Mouse (Mus musculus) hindbrain, embryonic 15.5 days (tissue): ENCODE measurements around the gene Csad. TPM values are rescaled to one million over a fixed set of nuclear protein-coding genes. Genes with fewer than 3 reads are reported as not detected.

Experiments used
- ATAC-seq: fragments of 200-750 bp; cut with Nextera tagmentation; 2 replicates; pipeline ENCODE4 v1.8.0; 2017; ENCODE audit warnings: low read depth, moderate number of reproducible peaks, moderate TSS enrichment; ENCODE audit not compliant: low FRiP score
- H3K27ac ChIP-seq: fragments of 300-500 bp; sonication (generic); replicated peaks from 2 replicates; pipeline ENCODE4 v1.5.1; 2015; ENCODE audit warnings: mild to moderate bottlenecking, inconsistent platforms
- H3K27me3 ChIP-seq: fragments of 300-500 bp; sonication (generic); 2 replicates; pipeline ENCODE4 v1.6.1; 2015; ENCODE audit warnings: control low read depth, inconsistent platforms
- H3K36me3 ChIP-seq: fragments of 300-500 bp; sonication (generic); 2 replicates; pipeline ENCODE4 v1.6.1; 2015; ENCODE audit warnings: control low read depth, inconsistent platforms
- H3K4me1 ChIP-seq: fragments of 300-500 bp; sonication (generic); replicated peaks from 2 replicates; pipeline ENCODE4 v1.6.1; 2015; ENCODE audit warnings: control low read depth, inconsistent platforms
- H3K4me2 ChIP-seq: fragments of 300-500 bp; sonication (generic); 2 replicates; pipeline ENCODE4 v1.6.1; 2015; ENCODE audit warnings: moderate library complexity, mild to moderate bottlenecking, inconsistent platforms
- H3K4me3 ChIP-seq: fragments of 300-500 bp; sonication (generic); 2 replicates; pipeline ENCODE4 v1.5.1; 2015; ENCODE audit warnings: mild to moderate bottlenecking, inconsistent platforms
- H3K9ac ChIP-seq: fragments of 300-500 bp; sonication (generic); 2 replicates; pipeline ENCODE4 v1.6.1; 2015; ENCODE audit warnings: inconsistent platforms
- H3K9me3 ChIP-seq: fragments of 300-500 bp; sonication (generic); 2 replicates; pipeline ENCODE4 v1.6.1; 2016; ENCODE audit warnings: control low read depth, inconsistent platforms
- WGBS: fragments of 180-500 bp; shearing (Covaris S2); methylation state at CpG from one replicate; pipeline ENCODE4 v1.1.7; 2015; 5-methylcytosine and 5-hydroxymethylcytosine counted together
- polyA plus RNA-seq: library from polyadenylated mRNA; unstranded; fragments of >200 nt; fragmentation: Nextera tagmentation; extraction: Ambion mirVana; gene quantifications from 2 replicates; pipeline ENCODE4 v1.2.1, GENCODE M21; 2015

Gene Csad
- polyA plus RNA-seq, 1 experiment from 2014 or later, result 40.1 TPM

DNA sequence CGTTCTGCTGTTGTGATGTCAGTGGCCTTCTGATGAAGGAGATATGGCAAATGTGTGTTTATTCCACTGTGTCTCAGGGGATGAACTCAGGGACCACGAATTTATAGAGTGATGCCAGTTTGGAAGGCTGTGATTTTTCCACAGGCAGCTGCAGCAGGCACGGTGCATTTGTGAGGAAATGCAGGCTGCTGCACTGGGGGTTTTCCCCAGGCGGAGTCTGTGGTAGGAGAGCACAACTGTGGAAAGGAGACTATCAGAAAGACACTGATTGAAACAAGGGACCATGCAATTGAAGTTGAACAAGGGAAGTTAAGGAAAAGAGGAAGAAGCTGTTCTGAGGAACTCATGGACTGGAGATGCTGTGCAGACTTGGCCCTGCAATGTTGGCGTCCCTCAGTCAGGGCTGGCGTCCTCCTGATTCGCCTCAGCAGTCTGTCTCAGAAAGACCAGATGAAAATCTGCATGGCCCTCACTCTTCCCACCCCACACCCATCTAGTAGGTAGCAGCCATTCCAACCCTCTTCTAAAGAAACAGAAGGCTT is 12.2 kb downstream of the Csad start:
- H3K9ac ChIP-seq, result no peak overlapping the region
- H3K27me3 ChIP-seq, result no peaks in the 10 kb centered on the region
- H3K4me1 ChIP-seq, result no peaks in the 10 kb centered on the region
- no peak overlapping the region for H3K27ac ChIP-seq
- H3K36me3 ChIP-seq, result no peaks in the 10 kb centered on the region
- ATAC-seq, result no peak
- no peak overlapping the region for H3K4me3 ChIP-seq
- WGBS, result 77% methylated on average over 7 of the region's 7 CpGs
- H3K9me3 ChIP-seq, result no peaks in the 10 kb centered on the region
- H3K4me2 ChIP-seq, result no peak overlapping the region

DNA sequence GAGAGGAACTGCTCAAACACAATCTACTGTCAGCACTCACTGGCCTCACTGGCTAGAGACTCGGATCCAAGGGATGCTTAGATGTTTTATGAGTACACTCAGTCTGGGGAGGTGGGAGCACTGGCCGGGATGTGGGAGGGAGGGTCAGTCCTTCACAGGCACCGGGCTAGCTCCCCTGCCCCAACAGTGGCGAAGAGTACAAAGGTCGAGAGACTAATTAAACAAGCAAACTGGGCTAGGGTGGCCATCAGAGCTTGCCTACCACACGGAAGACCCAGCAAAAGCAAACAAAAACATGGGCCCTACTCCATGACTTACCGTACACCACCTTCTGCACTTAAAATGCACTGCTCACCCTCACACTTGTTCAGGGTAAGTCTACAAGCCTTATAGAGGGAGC is 12.8 kb downstream of the Csad start:
- ATAC-seq, result no peak
- WGBS, result 78% methylated on average over 7 of the region's 7 CpGs
- Histone ChIP-seq H3K27me3 (no peaks in the 10 kb centered on the region), H3K4me2 (no peak overlapping the region), H3K27ac (no peak overlapping the region), H3K9ac (no peak overlapping the region), H3K4me1 (no peaks in the 10 kb centered on the region), H3K4me3 (no peak overlapping the region), H3K9me3 (no peaks in the 10 kb centered on the region), H3K36me3 (no peaks in the 10 kb centered on the region)

DNA sequence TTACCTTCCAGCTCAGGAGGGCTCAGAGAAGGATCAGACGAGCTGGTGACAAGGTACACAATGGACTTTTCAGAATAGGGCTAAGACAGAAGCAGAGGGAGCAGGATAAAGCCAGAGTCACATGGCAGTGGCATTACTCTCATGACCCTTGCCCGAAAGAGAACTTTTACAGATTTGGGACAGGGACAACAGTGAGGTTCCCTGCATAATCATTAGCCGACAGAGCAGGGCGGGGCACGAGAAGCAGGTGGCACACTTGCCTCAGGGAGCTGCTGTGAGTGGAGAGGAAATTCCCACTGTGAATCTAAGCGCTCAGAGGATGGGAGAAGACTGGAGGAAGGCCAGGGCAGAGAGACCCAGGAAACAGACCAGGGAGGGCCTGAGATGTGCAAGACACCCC is 15.6 kb downstream of the Csad start:
- no peak for ATAC-seq
- WGBS, result 57% methylated on average over 6 of the region's 6 CpGs

DNA sequence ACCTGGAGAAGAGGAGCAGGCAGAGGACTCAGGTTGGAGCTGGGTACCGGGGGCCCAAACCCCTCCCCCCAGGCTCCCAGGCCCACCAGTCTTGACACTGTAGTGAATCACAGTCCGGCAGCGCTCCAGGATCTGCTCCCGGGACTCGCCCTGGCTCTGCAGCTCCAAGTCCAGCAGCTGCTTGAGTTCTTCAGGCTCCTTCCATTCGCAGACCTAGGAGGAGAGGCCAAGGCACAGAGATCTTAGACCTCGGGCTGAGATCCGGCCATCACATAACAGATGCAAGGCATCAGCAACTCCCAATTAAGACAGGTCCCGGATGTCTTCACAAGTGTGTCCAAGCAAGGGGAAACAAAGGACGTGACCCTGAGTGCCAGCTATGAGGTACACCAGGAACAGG is 16.4 kb downstream of the Csad start:
- WGBS, result 86% methylated on average over 10 of the region's 10 CpGs
- Histone ChIP-seq H3K36me3 (0 out of 2 replicates have a peak, but pooled peaks cover 3% of the 10 kb centered on the region), H3K27ac (no peak overlapping the region), H3K4me3 (no peak overlapping the region), H3K4me2 (no peak overlapping the region), H3K9ac (no peak overlapping the region), H3K9me3 (no peaks in the 10 kb centered on the region), H3K27me3 (no peaks in the 10 kb centered on the region), H3K4me1 (no peaks in the 10 kb centered on the region)
- no peak for ATAC-seq

More for the DNA sequence above, 15.6 kb downstream of the Csad start:
- no peaks in the 10 kb centered on the region for H3K27me3 ChIP-seq
- H3K36me3 ChIP-seq, result 0 out of 2 replicates have a peak, but pooled peaks cover 2% of the 10 kb centered on the region
- no peak overlapping the region for H3K4me3 ChIP-seq
- no peaks in the 10 kb centered on the region for H3K9me3 ChIP-seq
- no peak overlapping the region for H3K4me2 ChIP-seq
- no peak overlapping the region for H3K9ac ChIP-seq
- H3K4me1 ChIP-seq, result no peaks in the 10 kb centered on the region
- H3K27ac ChIP-seq, result no peak overlapping the region

DNA sequence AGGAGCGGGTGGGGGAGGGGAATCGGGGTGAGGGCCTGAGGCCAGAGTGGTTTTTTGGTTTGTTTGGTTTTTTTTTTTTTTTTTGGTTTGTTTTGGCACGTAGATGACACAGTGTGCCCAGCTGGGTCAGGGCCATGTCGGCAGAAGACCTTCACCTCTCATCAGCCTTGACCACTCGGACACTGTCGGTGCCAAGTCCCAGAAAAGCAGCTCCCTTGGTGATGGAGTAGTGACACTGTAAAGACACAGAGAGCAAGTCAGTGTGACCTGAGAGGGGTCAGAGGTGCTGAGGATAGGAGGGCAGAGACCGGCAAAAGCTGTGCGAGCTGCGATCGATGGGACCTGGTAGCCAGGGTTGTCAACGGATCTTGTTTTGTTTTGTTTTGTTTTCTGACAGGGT is 18.3 kb downstream of the Csad start:
- Histone ChIP-seq H3K27me3 (no peaks in the 10 kb centered on the region), H3K27ac (no peak overlapping the region), H3K4me2 (no peak overlapping the region), H3K9me3 (no peaks in the 10 kb centered on the region), H3K36me3 (0 out of 2 replicates have a peak, but pooled peaks cover 3% of the 10 kb centered on the region), H3K4me3 (no peak overlapping the region), H3K9ac (no peak overlapping the region), H3K4me1 (no peaks in the 10 kb centered on the region)
- ATAC-seq, result no peak
- WGBS, result 81% methylated on average over 11 of the region's 11 CpGs

DNA sequence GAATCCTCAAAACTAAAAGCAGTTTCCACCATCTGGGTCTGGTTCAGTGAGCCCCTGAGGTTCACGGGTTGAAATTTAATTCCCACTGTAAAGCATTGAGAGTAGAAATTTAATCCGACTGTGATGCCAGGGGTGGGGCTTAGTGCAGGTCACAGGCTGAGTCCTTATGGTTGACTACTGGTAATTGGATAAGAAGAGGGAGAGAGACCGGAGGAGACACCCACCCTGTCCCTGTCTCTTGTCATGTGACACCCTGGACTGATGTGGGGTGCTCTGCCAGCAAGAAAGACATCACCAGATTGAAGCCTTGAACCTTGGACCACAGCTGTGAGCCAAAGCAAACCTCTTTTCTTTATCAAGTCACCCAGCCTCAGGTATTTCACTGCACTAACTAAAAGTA is 21.4 kb downstream of the Csad start:
- Histone ChIP-seq H3K27me3 (no peaks in the 10 kb centered on the region), H3K9ac (no peak overlapping the region), H3K4me2 (no peak overlapping the region), H3K9me3 (no peaks in the 10 kb centered on the region), H3K27ac (no peak overlapping the region), H3K4me1 (no peaks in the 10 kb centered on the region), H3K36me3 (0 out of 2 replicates have a peak, but pooled peaks cover 3% of the 10 kb centered on the region), H3K4me3 (no peak overlapping the region)
- WGBS, result 85% methylated on average over 3 of the region's 3 CpGs
- ATAC-seq, result no peak

DNA sequence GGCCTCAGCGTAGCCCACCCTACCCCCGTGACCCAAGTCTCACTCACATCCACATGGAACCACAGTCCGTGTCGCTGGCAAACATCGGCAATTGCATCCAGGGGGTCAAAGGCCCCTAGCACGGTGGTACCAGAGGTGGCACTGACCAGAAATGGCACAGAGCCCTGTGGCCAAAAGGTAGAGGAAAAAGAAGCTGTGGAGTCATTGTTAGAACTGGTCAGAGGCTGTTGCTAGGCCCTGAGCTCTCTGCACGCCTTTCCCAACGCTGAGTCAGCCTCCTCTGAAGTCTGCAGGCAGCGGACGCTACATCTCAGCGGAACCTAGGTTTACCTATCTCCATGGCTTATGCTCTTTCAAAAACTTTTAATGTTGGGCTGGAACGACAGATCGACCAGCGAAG is 24.6 kb downstream of the Csad start:
- WGBS, result 89% methylated on average over 14 of the region's 14 CpGs
- no peak overlapping the region for H3K27ac ChIP-seq
- no peaks in the 10 kb centered on the region for H3K9me3 ChIP-seq
- H3K9ac ChIP-seq, result no peak overlapping the region
- no peaks in the 10 kb centered on the region for H3K4me1 ChIP-seq
- no peak overlapping the region for H3K4me3 ChIP-seq
- ATAC-seq, result no peak
- no peak overlapping the region for H3K4me2 ChIP-seq
- H3K36me3 ChIP-seq, result 0 out of 2 replicates have a peak, but pooled peaks cover 3% of the 10 kb centered on the region
- no peaks in the 10 kb centered on the region for H3K27me3 ChIP-seq

DNA sequence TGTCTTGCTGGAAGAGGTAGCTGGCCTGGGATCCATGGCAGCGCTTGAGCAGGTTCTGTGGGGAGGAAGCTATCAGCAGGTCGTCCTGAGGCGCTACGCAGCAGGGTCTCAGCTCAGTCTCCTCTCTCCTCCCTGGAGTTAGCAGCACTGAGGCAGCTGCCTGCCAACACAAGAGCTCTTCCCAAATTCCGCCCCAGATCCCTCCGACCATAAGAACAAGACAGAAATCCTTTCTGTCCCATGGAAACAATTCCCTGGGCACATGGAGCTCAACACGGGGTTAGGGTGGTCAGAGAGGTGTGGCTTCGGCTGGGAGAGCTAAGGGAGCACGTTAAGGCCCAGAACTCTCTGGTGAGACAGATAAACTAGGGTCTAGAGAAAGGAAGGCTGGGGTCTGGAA is 25.4 kb downstream of the Csad start:
- H3K9me3 ChIP-seq, result no peaks in the 10 kb centered on the region
- H3K4me3 ChIP-seq, result no peak overlapping the region
- H3K27ac ChIP-seq, result no peak overlapping the region
- no peak overlapping the region for H3K9ac ChIP-seq
- H3K4me1 ChIP-seq, result no peaks in the 10 kb centered on the region
- no peak overlapping the region for H3K4me2 ChIP-seq
- no peaks in the 10 kb centered on the region for H3K27me3 ChIP-seq
- WGBS, result 79% methylated on average over 9 of the region's 9 CpGs
- 0 out of 2 replicates have a peak, but pooled peaks cover 3% of the 10 kb centered on the region for H3K36me3 ChIP-seq
- no peak for ATAC-seq

DNA sequence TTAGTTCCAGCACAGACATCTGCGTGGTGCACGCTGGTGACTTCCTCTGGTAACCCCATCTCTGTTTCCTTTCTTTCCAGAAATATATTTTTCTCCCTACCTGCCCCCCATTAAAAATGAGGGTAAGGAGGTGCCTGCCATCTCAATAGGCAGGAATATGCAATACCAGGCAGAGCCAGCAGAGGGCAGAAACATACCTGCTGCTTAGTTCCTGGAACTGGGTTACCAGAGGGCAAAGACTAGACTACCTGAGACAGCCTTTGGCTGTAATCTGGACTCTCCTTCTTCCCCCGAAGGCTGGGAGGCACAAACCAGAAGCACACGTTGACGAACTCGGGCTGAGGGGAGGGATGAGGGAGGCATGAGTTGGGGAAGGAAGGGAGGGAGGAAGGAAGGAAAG is 26.2 kb downstream of the Csad start:
- Histone ChIP-seq H3K4me1 (no peaks in the 10 kb centered on the region), H3K9me3 (no peaks in the 10 kb centered on the region), H3K4me3 (no peak overlapping the region), H3K9ac (no peak overlapping the region), H3K27me3 (no peaks in the 10 kb centered on the region), H3K36me3 (no peaks in the 10 kb centered on the region), H3K27ac (no peak overlapping the region), H3K4me2 (no peak overlapping the region)
- 17% methylated on average over 6 of the region's 6 CpGs for WGBS
- no peak for ATAC-seq

DNA sequence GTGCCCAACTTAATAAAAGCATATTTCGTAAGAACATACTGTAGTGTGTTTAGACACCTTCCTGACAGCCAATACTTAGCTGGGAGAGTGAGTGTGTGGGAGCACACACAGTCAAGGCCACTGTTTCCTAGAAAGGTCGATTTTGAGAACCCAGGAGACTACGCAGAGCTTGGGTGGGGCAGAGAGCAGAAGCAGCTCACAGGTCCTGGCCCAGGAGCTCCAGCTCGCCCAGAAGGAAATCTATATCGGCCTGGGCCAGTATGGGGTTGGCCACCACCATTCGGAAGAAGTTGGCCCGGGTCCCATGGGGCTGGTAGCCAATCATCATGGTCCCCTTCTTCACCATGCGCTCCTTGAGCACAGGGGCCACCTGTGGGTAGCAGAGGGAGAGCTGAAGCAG is 27.1 kb downstream of the Csad start:
- Histone ChIP-seq H3K4me2 (no peak overlapping the region), H3K4me3 (no peak overlapping the region), H3K36me3 (no peaks in the 10 kb centered on the region), H3K9ac (no peak overlapping the region), H3K27me3 (no peaks in the 10 kb centered on the region), H3K4me1 (no peaks in the 10 kb centered on the region), H3K27ac (no peak overlapping the region), H3K9me3 (no peaks in the 10 kb centered on the region)
- WGBS, result 84% methylated on average over 8 of the region's 8 CpGs
- no peak for ATAC-seq

DNA sequence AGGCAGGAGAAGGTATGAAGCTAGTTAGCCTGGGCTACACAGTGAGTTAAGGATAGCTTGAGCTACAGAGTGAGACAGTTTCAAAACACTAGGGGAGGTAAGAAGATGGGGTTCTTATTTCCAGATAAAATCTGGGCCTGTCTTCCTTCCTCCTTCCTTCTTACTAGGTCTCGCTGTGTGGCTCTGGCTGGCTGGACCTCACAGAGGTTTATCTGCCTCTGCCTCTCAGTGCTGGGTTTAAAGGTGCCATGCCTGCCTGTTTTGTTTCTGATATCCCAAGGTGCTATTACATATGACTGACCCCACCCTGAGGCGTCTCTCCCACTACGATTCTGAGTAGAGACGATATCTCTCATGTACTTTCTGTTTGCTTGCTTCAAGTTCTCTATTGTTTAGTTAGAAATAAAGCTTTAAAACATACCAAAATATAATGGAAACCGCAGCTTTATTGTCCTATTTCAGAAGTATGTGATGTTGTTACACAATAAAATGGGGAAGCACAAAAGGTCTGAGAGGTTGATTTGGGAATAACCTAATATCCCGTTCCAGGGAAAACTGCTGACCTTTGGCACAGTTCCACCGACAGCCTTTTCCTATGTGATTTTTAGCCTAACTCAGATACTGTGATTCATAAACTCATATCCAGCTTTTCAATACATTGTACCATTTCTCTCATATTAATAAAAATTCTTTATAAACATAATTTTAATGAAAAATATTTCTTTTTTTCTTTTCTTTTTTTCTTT is 27.8 kb downstream of the Csad start:
- H3K9ac ChIP-seq, result no peak overlapping the region
- 90% methylated on average over 7 of the region's 7 CpGs for WGBS
- no peaks in the 10 kb centered on the region for H3K36me3 ChIP-seq
- H3K4me2 ChIP-seq, result no peak overlapping the region
- H3K27ac ChIP-seq, result no peak overlapping the region
- no peaks in the 10 kb centered on the region for H3K4me1 ChIP-seq
- ATAC-seq, result no peak
- no peak overlapping the region for H3K4me3 ChIP-seq
- no peaks in the 10 kb centered on the region for H3K27me3 ChIP-seq
- no peaks in the 10 kb centered on the region for H3K9me3 ChIP-seq

DNA sequence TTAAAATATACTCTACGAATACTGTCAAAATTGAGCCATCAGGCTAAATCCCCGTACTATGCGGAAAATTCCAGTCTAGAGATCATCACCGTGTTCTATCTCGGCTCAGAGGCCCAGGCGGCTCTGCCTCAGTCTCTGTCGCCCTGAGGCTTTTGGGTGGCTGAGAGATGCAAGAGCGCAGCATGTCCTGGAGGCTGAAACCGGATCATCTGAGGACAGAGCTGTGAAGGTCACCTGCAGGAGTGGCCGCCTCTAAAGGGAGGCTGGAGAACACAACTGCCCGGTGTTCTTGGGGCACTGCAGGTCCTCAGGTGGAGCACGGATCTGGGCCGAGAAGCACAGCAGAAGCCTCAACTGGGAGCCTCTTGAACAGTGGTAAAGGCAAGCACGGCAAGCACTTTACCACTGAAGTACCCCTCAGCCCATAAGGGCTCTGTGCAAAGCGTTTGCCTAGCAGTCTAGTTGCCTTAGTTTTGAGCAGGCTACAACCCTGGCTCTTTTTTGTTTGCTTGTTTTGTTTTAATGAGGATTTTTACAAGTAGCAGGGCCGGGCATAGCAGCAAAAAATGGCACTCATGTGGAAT is 28.7 kb downstream of the Csad start:
- WGBS, result 88% methylated on average over 16 of the region's 16 CpGs
- ATAC-seq, result no peak
- no peaks in the 10 kb centered on the region for H3K36me3 ChIP-seq
- H3K4me2 ChIP-seq, result no peak overlapping the region
- no peaks in the 10 kb centered on the region for H3K27me3 ChIP-seq
- H3K9ac ChIP-seq, result no peak overlapping the region
- no peak overlapping the region for H3K4me3 ChIP-seq
- H3K4me1 ChIP-seq, result no peaks in the 10 kb centered on the region
- no peaks in the 10 kb centered on the region for H3K9me3 ChIP-seq
- no peak overlapping the region for H3K27ac ChIP-seq
